Mouse (Mus musculus) embryonic fibroblast, embryonic 13.5 days (primary cell): ENCODE results near the gene Zfp775. TPM values are rescaled to one million over a fixed set of nuclear protein-coding genes. Genes with fewer than 3 reads are reported as not detected.

ENCODE experiments used
- H3K27ac ChIP-seq: 2 replicates; pipeline ENCODE4 v1.5.1; 2012; ENCODE audit warnings: low read length, control low read depth, inconsistent platforms; ENCODE audit not compliant: insufficient read depth
- H3K4me1 ChIP-seq: 2 replicates; pipeline ENCODE4 v1.6.1; 2011; ENCODE audit warnings: low read length; ENCODE audit not compliant: control insufficient read depth, insufficient read depth
- H3K4me3 ChIP-seq: 2 replicates; pipeline ENCODE4 v1.5.1; 2011; ENCODE audit warnings: mild to moderate bottlenecking, control low read depth, low read length; ENCODE audit not compliant: insufficient read depth
- CTCF ChIP-seq: IDR thresholded peaks from 2 replicates; pipeline ENCODE4 v1.5.1; 2011; ENCODE audit warnings: mild to moderate bottlenecking, control low read depth, low read length, moderate library complexity, borderline replicate concordance; ENCODE audit not compliant: insufficient read depth
- POLR2A ChIP-seq: IDR thresholded peaks from 2 replicates; pipeline ENCODE4 v1.6.1; 2011; ENCODE audit warnings: low read depth, mild to moderate bottlenecking, control low read depth, low read length, moderate library complexity
- polyA plus RNA-seq: library from polyadenylated mRNA; stranded (reverse); fragments of >200 nt; gene quantifications from 2 replicates; pipeline ENCODE4 v1.2.4, GENCODE M21; 2011; ENCODE audit warnings: low read depth; ENCODE audit not compliant: missing spikeins, insufficient read length

Gene Zfp775
- polyA plus RNA-seq, 1 experiment = 2.7 TPM

DNA sequence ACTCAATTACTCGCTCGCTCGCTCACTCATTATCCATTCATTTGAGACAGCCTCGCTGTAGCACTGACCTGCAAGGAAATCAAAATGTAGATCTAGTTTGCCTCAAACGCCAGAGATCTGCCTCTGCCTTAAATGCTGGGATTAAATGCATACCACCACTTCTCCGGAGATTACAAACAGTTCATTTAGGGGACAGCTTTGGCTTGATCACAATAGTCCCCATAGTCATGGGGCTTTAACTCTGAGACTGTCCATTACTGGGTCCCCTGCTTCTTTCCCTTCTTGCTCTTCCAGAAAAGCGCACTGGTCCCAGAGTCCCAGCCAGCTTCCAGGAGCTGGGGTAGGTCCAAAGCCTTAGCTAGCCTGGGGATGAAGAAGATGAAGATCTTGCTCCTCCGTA lies 24.6 kb downstream of the Zfp775 start, which contains the start of gene AI854703:
TSS of gene AI854703 (plus strand) at position 301 of the 400 bp plus-strand sequence.
- no peak within 1 kb of the TSS for H3K27ac ChIP-seq
- peak within 1 kb of the TSS; percentile 48 for H3K4me3 ChIP-seq
- TF ChIP-seq CTCF (no peak), POLR2A (no peak)
- no peaks in the 10 kb centered on the region for H3K4me1 ChIP-seq

DNA sequence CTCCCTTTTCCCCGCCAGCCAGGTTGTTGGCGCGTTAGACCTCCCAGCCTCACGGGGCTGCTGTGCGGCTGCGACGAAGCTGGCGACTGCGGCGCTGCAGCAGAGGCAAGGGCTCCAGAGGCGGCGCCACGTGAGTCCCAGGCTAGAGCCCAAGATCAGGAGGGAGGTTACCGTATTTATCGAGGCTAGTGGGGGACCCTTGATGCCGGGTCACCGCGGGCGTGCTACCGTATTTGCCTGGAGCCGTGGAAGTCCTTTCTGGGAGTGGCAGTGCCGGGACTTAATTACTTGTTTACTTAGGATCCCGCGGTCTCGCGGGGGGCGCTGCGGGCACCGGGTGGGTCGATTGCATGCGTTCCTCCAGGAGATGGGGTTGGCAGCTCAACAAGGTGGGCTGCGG lies 25.1 kb downstream of the Zfp775 start:
- Histone ChIP-seq H3K27ac (no peak overlapping the region), H3K4me3 (peak overlapping the region; percentile 48), H3K4me1 (no peaks in the 10 kb centered on the region)
- TF ChIP-seq CTCF = peak; percentile 36; the same call in 1 of the 2 replicates
- no peak for TF ChIP-seq POLR2A

DNA sequence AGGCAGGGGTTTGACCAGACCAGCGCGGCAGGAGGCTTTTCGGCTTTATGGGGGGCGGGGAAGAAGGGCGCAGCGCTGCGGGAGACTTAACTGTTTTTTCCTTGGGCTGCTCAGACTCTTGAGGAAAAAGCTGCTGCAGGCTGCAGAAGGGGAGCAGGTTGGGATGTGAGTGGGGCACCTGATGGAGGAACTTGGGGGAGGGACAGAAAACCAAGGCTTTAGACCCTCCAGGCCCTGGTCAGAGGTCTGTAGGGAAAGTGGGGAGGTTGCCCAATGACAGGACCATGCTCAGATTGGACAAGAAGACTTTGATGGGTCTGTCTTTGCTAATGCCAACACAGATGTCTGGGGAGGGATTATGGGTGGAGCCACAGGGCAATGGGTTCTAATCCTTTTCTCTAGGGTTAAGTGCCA lies 25.7 kb downstream of the Zfp775 start:
- Histone ChIP-seq H3K4me1 (no peaks in the 10 kb centered on the region), H3K4me3 (peak overlapping the region; percentile 48), H3K27ac (no peak overlapping the region)
- TF ChIP-seq POLR2A (no peak), CTCF (no peak)

DNA sequence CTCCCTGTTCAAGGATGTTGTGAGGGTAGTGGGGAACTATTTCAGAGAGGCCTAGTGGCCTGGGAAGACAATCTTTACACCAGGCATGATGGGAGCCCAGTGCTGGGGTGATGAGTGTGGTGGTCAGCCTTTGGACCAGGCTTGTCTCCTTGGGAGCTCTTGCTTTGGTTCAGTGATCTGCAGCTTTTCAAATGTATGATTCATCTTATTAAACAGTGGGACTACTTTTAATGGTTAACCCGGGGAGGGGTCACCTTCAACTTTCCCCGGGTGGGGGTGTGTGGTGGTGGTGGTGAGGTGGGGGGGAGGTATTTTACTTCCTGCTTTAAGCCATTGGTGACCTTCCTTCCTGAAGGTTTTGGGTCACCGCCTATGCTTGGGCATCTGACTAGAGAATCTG lies 26.5 kb downstream of the Zfp775 start:
- no peak overlapping the region for H3K4me3 ChIP-seq
- TF ChIP-seq POLR2A = no peak
- no peaks in the 10 kb centered on the region for H3K4me1 ChIP-seq
- no peak overlapping the region for H3K27ac ChIP-seq

DNA sequence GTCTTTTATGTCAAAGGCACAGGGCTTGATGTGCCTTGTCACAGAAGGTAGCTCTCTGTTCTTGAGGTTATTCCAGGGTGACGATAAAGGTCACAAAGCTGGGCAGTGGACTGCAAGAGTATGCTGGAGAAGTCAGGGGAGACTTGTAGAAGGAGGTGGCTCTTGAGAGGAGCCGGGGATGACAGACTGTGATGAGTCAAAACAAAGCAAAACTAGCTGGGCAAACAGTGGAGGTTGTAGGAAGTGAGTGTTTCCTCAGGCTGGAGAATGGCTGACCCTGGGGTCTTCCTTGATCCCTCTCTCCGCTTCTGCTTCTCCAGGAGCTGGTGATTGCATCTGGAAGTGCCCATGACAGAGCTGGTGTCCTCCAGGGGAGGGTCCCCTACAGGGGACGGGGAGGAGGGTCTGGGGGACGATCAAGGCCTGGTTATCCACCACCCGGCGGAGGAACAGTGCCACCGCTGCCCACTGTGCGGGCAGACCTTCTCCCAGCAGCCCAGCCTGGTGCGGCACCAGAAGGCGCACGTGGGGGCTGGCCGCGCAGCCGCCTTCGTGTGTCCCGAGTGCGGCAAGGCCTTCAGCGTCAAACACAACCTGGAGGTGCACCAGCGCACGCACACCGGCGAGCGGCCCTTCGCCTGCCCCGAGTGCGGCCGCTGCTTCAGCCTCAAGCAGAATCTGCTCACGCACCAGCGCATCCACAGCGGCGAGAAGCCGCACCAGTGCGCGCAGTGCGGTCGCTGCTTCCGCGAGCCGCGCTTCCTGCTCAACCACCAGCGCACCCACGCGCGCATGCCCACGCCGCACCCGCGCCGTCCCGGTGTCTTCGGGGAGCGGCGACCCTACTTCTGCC lies 27.2 kb downstream of the Zfp775 start:
- H3K27ac ChIP-seq = no peak overlapping the region
- no peak for TF ChIP-seq CTCF
- peak; percentile 26; the same call in 1 of the 2 replicates for TF ChIP-seq POLR2A

DNA sequence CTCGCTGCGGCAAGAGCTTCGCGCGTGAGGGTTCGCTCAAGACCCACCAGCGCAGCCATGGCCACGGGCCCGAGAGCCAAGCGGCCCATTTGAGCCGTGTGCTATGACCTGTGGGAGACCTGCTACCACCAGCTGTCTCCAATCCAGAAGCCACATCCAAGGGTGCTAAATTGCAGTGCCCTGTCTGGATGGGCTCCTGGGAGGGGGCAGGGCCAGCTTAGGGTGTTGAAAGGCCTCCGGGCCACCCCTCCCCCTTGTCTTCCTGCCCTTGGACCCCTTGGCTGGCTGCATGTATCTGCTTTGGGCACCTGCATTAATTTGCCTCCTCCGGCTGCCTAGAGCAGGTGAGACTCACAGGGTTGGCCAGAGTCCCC lies 27.8 kb downstream of the Zfp775 start:
- Histone ChIP-seq H3K4me3 (0 out of 2 replicates have a peak overlapping the region, but pooled peaks have one; percentile 13), H3K27ac (no peak overlapping the region), H3K4me1 (no peaks in the 10 kb centered on the region)
- TF ChIP-seq POLR2A (no peak), CTCF (no peak)

More for the DNA sequence above, 27.2 kb downstream of the Zfp775 start:
- Histone ChIP-seq H3K4me1 (no peaks in the 10 kb centered on the region), H3K4me3 (peak overlapping the region; percentile 13; the same call in 1 of the 2 replicates)

DNA sequence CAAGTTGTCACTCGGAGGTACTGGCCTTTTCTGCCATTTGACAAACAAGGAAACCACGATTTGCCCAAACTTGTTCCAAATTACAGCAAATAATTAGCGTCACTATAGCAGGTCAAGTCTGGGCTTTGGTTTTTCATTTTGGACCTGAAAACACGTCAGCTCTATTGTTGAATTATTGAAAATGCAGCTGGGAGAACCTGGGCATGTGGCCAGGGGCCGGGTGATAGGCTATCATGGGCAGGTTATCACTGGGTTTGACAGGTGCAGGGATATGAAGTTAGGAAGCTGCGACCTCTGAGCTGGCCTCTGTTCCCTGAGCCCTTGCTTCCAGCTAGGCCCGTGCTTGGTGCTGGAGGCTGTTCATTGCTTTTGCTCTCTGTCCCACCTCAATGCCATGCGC lies 29.0 kb downstream of the Zfp775 start:
- Histone ChIP-seq H3K4me3 (no peak overlapping the region), H3K4me1 (no peaks in the 10 kb centered on the region), H3K27ac (no peak overlapping the region)
- TF ChIP-seq POLR2A = no peak

DNA sequence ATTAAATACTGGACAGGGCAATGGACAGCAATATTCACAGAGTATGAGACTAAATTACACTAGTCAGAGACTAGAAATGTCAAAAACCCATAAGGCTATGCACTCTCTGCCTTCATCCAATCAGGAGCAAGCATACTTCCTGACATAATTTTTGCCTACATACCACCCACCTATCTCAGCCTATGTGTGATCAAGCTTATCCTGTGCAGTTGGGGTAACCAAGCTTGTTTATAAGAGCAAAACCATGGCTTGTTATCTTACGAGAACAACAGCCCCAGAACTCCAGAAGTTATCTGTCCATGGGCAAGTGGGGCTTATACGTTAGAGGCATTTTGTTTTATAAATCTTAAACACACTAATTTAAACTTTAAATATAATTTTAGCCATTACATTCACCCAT lies 33.2 kb downstream of the Zfp775 start:
- no peak overlapping the region for H3K27ac ChIP-seq
- no peak overlapping the region for H3K4me3 ChIP-seq
- no peak for TF ChIP-seq CTCF
- TF ChIP-seq POLR2A = no peak
- no peaks in the 10 kb centered on the region for H3K4me1 ChIP-seq

DNA sequence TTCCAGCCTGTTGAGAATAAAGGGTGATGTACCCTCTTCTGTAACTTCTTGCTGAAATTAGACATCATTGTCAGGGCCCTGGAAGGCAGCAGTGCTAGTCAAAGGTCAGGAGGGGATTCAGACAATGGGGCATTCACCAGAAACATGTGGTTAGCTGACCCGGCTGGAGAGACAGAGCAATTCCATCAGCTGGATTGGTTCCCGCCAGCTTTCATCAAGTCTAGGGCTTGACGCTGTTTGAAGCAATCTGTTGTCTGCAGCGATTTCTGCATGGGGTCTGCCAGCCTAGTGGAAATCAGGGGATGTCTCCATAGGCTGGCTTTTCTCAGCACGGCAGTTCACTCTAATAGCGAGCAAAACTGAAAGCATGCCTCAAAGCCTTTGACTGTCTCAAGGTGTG lies 34.7 kb downstream of the Zfp775 start:
- TF ChIP-seq CTCF = no peak
- TF ChIP-seq POLR2A = no peak
- Histone ChIP-seq H3K27ac (no peak overlapping the region), H3K4me1 (no peaks in the 10 kb centered on the region), H3K4me3 (no peak overlapping the region)

DNA sequence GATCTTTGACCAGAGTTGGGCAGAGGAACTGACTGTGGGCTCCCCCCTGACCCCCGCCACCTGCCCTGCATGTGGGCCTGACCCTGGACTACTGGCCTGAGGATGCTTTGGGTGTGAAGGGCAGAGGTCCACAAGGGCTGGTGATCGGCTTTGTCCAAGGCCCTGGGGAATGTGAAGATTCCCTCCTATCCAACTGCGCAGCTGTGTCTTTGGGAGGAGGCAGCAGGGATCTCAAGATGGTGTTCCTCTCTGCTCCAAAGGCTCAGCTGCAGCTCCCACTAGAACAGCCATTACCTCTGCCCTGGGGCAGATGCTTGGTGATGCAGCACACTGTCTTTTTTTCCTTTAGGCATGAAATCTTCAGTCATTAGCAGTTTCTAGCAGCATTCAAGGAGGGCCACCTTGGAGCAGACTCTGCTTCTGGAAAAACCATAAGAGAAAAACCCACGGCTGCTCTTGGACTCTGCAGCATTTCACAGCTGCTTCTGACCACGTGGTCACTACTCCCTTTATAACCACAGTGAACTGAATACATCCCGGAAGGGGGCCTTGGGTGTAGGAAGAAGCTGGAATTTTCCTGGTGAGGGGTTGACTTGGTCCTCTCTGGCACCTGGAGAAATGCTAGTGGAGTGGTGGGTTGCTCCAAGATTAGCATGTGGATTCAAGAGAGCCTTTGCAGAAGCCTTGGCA lies 36.1 kb downstream of the Zfp775 start:
- TF ChIP-seq POLR2A (no peak), CTCF (no peak)
- Histone ChIP-seq H3K27ac (no peak overlapping the region), H3K4me1 (no peaks in the 10 kb centered on the region), H3K4me3 (no peak overlapping the region)
